Mouse (Mus musculus) kidney, adult 11 months (tissue): ENCODE measurements at regions not wholly inside any gene's neighbourhood (a gene's known extent, or its start where the extent isn't known, plus 50 kb on each side); places are given as distances from the start of the nearest gene placed in this dataset.

ENCODE experiments used
- DNase-seq: peaks from one replicate; pipeline ENCODE4 v3.0.0; 2022

- no peak for DNase-seq
These were observed 547.9 kb upstream of the Lrrc6 start for GRCm38 (mm10) chr15:67048621-67049020.

- no peak for DNase-seq
These were observed 547.4 kb upstream of the Lrrc6 start for GRCm38 (mm10) chr15:67048148-67048547.

- peak; percentile 67 for DNase-seq
These were observed 545.5 kb upstream of the Lrrc6 start for GRCm38 (mm10) chr15:67045920-67046804.

GRCm38 (mm10) chr15:67045329-67045728 is 544.6 kb upstream of the Lrrc6 start:
- DNase-seq, result no peak

- DNase-seq, result no peak
These were observed 544.1 kb upstream of the Lrrc6 start for GRCm38 (mm10) chr15:67044806-67045205.

- no peak for DNase-seq
These were observed 541.4 kb upstream of the Lrrc6 start for GRCm38 (mm10) chr15:67042131-67042530.

- DNase-seq, result no peak
These were observed 539.5 kb upstream of the Lrrc6 start for GRCm38 (mm10) chr15:67040229-67040628.

GRCm38 (mm10) chr15:67039421-67039907 is 538.8 kb upstream of the Lrrc6 start:
- peak; percentile 84 for DNase-seq

GRCm38 (mm10) chr15:67037647-67038046 is 536.9 kb upstream of the Lrrc6 start:
- DNase-seq, result no peak

GRCm38 (mm10) chr15:67036341-67036740 is 535.6 kb upstream of the Lrrc6 start:
- DNase-seq, result no peak

GRCm38 (mm10) chr15:67033936-67034335 is 533.2 kb upstream of the Lrrc6 start:
- DNase-seq, result no peak

GRCm38 (mm10) chr15:67031866-67032526 is 531.3 kb upstream of the Lrrc6 start:
- no peak for DNase-seq

- no peak for DNase-seq
These were observed 530.3 kb upstream of the Lrrc6 start for GRCm38 (mm10) chr15:67030975-67031374.

GRCm38 (mm10) chr15:67028161-67028560 is 527.5 kb upstream of the Lrrc6 start:
- DNase-seq, result no peak

- DNase-seq, result no peak
These were observed 527.0 kb upstream of the Lrrc6 start for GRCm38 (mm10) chr15:67027751-67028150.

GRCm38 (mm10) chr15:67025746-67026145 is 525.0 kb upstream of the Lrrc6 start:
- DNase-seq, result no peak

GRCm38 (mm10) chr15:67024386-67024785 is 523.7 kb upstream of the Lrrc6 start:
- DNase-seq, result no peak

GRCm38 (mm10) chr15:67023081-67023480 is 522.4 kb upstream of the Lrrc6 start:
- no peak for DNase-seq

GRCm38 (mm10) chr15:67021391-67021790 is 520.7 kb upstream of the Lrrc6 start:
- DNase-seq, result no peak

GRCm38 (mm10) chr15:67019891-67020290 is 519.2 kb upstream of the Lrrc6 start:
- no peak for DNase-seq

- DNase-seq, result peak; percentile 92
These were observed 518.5 kb upstream of the Lrrc6 start for GRCm38 (mm10) chr15:67019194-67019661.
